Mouse (Mus musculus) ES-CJ7 (cell line): ENCODE results near the gene Kcnq5.
"Not testable (repeated sequence)": the region's sequence is repeated elsewhere in the genome, so short reads cannot be mapped to it uniquely, and the experiment has no call there.

ENCODE experiments used
- DNase-seq: peaks from one replicate; pipeline ENCODE4 v3.0.0; 2011; ENCODE audit warnings: low read depth, low spot score

Kcnq5 gene

DNA sequence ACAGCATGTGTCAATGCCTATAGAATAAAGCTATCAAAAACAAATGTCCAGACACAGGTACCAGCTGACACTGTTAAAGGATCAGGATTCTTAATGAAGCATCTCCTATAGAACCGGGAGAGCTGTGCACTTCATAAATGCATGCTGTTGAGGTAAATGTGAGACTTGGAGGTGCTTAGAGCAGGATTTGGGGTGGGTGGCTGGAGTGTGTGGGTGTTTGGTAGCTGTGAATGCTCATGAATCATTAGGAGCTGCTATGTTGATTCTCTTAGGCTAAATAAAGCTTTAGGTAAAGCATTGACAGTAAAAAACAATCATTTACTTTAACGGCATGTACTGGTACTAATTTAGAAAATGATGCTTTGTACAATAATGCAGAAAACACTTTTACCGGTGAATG lies 465.4 kb downstream of the Kcnq5 start:
- no peak for DNase-seq

DNA sequence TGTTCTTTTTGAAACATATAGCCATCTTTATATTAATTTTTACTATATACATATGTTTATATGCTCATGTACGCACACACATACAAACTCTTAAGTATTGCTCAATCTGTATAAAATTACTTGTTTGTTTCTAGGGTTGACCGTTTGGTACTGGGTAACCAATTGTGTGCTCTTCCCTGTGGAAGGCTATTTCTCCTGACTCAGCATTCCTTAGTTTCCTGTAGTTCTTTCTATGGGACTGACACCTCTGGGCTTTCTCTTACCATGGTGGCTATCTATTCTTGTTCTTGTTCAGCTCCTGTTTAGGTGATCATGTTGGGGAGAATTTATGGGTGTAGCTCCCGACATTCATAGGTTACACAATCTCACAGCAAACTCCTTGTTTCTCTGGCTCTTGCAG lies 473.1 kb downstream of the Kcnq5 start:
- DNase-seq: no peak

DNA sequence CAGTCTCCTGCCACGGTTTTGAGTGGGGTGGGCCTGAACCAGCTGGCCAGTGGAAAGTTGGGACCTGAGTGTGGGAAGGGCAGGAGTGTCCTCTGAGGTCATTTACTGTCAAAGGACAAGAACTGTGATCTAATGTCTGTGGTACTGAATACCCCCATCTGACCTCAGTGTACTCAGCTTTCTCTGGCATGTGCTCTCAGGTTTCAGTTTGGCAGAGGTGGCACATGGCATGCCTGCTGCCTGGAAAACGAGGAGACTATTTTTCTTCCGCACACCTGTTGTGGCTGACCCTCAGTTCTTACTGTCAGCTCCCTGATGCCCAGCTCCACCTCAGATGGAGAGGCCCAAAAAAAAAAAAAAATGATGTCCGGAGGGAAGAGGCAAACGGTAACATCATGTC lies 475.5 kb downstream of the Kcnq5 start:
- DNase-seq: no peak

DNA sequence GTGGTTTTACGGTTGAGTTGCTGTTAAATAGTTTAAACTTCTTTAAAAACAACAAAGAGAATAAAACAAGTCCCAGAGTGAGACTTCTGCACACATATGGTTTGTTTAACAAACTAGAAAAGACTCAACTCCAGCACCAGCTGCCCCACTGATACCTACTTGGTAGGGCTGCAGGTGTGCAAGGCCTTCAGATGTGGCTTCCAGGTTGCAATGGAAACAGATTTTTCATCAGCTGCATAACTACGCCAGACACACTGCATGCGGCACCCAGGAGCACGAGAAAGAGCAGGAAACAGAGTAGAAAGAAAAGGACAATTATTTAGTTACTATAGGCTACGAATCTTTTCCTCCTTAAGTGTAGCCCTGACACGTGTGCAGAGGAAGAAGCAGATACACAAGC lies 492.4 kb downstream of the Kcnq5 start:
- no peak for DNase-seq

DNA sequence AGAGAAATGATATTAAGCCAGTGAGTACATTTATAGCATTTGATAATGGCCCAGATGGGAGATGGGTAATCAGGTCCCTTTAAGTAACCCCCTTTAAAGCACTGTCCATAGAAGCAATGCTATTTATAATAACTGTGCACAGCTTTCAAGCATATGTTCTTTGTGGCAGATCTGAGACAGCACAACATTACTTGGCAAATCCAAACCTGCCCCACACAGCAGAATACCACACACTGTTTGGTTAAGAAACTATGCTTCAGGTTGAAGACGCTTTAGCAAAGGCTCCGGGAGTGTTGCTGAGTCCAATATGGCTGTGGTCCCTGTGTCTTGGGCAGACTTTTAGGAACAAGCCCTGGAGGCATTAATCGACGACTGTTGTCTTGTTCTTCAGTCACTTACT lies 495.3 kb downstream of the Kcnq5 start:
- no peak for DNase-seq

DNA sequence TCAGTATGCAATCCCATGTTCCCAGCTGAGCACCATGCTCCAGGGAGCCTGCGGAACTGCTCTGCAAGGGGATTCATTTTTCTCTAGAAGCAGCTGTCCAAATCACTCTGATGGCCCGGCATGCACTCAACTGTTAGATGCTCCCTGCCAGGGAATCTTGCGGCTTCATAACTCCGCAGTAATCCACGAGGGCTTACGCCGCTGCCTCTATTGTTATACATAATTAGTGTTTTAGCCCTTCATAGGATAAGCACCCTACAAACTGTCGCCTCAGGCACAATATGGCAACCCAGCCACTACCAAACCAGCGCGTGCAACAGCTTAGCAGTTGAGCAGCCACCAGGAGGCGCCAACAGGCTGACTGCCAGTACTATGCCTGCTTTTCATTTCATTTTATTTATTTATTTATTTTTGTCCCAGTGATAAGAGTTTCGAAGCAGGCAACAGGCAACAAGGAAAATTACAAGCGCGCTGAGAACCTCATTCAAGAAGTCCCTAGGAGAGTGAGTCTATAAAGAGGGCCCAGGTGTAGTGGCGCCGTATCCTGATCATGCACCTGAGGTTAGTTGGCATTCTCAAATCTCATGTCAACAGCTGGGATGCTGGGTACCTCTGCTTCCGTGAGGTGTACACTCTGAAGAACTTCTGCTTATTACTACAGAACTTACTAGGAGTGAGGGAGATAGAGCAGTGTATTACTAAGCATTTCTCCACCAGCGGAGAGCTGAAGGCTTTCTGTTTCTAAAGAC lies 500.6 kb downstream of the Kcnq5 start:
- DNase-seq: peak; percentile 66

DNA sequence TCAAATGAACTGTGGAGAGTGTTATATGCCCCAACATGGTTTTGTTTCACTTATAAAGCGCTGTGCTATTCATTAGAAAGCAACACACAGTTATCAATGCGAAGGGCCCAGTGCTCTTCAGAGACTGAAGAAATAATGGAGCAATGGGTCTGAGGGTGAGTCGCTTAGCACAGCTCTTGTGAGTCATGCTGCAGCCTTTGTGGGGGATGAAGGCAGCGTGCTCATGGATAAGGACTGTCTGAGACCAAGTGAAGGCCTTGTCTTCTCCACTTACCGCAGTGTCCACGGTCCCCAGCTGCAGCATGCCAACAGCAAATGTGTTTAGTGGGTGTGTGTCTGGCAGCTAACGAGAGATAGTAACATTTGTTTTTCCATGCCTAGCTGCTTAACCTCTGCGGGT lies 503.2 kb downstream of the Kcnq5 start:
- no peak for DNase-seq

DNA sequence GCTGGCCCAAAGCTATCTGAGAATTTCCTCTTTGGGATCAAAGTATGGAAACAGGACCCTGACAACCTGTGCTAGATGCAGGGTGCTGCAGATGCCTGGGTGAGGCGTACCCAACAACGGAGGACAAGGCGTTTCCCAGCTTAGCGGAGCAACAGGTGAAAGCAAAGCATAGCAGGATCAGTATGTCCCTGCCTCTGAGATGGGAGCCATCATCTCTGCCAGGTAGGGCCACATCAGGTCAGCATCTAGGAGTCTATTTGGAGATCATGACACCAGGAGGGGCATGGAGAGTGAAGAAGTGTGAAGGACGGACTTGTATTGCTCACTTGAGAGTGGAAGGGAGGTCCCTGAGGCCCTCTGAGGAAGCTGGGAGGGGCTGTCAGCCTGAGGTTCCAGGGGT lies 505.8 kb downstream of the Kcnq5 start:
- no peak for DNase-seq

DNA sequence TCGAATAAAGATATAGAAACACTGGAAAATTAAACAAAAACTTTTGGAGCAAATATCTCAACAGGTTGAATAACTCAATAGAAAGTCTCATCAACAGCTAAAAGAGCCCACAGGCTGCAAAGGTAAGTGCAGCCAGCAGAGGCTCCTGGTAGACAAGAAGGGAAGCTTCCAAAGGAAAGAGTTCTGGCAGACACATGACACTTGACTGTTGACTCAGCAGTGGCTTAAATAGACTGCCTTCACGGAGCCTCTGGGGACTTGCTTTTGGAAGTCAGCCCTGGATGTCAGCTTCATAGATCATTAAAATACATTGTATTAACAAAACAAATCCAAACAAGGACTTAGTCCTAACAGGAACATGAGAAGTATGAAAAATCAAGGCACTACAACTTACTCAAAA lies 513.5 kb downstream of the Kcnq5 start:
- no peak for DNase-seq

DNA sequence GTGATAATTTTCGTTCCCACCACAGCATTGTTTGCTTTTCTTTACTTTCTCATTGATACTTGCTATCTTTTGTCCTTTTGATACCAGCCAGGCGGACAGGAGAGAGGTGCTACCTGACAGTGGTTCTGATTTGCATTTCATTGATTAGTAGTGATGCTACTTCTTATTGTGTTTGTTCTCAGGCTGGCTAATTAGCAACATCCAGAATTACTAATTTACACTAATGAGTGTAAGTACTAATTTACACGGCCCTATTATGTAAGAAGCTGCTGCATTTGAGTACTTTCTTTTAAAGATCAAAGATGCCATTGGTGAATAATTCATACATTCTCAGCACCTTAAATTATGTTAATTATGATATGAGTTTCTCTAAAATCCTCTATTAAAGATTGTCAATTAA lies 525.0 kb downstream of the Kcnq5 start:
- no peak for DNase-seq

DNA sequence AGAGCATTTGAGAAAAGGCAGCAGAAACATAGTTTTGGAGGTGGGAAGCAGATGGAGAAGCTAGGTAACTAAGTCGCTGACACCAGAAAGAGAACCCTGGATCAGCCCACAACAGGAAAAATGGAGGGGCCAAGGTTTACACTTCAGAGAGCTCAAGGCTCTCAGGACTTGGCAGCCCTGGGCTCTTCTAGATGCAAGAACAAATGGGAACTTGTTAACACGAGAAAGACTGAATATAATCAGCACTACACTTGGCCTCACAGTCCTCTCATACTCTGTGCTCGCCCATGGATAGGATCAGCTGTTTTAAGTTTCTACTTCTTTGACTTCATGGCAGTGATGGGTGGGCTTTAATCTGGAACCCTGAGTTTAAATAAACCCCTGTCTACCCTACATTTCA lies 526.9 kb downstream of the Kcnq5 start:
- no peak for DNase-seq

DNA sequence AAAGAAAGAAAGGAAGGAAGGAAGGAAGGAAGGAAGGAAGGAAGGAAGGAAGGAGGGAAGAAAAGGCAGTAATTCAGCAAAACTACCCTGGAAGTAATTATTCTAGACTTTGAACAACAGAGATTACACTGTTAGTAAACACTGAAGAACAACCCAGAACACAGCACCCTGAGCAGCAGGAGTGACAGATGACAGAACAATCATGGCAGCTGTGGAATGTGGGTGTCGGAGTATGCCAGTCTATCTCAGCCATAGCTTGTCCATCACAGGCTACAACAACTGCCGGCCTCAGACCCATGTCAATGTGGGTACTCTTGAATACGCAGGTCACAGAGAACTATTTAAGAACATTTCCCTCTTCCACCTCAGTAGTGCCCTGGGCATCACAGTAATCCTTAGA lies 530.1 kb downstream of the Kcnq5 start:
- DNase-seq: no peak

DNA sequence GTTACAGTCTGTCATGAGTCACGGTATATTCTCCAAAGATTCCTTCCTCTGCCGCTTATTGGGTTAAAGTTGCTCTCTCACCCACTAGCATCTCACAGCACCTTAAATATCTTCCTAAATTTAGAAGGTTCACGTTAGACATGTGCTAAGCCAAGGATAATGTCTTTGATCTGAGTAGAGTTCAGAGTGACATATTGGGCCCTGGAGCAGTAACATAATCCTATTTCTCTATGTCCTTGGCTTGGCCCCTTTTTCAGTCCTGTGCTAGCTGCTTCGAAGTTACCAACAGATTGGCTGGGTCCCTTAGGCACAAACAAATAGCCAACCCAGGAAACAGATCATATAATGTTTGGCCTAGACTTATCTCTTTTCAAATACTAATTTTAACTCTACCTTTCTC lies 533.7 kb downstream of the Kcnq5 start:
- DNase-seq: no peak

DNA sequence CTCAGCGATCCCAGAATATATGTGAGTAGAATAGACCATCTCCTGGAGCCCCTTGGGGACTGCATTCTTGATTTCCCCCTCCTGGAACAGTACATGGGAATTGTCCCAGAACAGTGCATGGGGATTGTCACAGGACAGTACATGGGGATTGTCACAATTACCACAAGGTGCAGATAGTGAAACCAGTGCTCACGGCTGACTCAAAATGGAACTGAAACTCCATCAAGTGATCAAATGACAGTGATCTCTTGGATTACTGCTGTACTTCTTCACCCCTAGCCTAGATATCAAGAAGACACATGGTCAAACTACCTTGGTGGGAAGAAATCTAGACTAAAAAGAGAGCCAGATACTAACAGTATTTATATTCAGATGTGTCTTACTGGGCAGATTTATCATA lies 536.1 kb downstream of the Kcnq5 start:
- no peak for DNase-seq

DNA sequence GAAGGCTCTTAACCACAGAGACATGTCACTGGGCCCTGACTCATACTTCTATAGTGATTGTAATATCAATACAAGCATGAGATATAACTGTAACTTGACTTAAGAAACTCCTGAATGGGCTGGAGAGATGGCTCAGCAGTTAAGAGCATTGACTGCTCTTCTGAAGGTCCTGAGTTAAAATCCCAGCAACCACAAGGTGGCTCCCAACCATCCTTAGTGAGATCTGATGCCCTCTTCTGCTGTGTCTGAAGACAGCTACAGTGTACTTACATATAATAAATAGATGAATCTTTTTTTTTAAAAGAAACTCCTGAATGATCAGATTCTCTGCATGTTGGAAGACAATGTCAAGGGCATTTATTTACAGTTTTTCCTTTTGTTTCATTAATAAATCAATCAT lies 542.4 kb downstream of the Kcnq5 start:
- DNase-seq: no peak

DNA sequence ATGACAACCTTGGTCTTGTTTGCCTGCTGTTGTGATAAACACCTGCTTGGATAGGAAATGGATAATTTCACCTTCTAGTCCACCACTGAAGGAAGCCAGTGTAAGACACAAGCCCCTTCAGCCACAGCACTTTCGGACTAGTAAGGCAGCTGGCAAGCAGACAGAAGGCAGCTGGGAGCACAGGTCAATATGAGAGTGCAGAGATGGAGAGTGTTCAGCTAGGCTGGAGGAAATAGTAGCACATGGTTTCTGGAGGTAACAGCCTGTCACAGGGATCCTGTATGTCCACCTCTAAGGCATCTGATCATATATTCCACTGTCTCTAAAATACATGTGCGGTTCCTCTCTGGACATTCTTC lies 549.6 kb downstream of the Kcnq5 start:
- no peak for DNase-seq

DNA sequence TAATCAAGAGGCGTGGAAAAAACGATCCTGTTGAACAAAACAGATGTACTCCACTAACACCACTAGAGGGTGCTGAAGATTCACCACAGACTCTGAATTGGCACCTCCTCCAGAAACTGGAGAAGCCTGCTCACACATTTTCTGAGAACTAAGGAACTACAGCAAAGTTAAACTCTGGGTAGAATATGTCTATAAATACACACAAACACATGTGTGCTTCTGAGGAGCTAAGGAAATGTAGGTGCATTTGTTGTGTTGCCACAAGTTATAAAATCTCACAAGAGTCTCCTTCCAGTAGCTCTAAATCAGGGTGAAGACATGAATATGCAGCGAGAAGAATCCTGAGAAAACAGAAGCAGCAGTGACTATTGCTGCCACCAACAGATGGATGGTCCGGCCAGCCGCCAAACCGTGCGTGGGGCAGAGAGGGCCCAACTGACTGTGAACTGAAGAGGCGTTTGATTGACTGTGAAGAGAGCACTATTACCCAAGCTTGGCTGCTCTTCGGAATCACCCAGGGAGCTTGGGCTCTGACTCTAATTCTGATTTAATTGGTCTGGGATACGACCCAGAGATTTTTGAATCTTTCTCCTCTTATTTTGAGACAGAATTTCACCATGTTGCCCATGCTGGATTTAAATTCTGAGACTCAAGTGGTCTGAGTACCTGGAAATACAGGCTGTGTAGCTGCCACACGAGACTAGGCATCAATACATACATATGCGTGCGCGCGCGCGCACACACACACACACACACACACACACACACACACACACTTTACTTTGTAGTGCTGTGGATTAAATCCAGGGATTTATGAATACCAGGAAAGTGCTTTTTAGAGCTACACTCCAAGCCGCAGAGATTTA lies 550.2 kb downstream of the Kcnq5 start:
- DNase-seq: peak; percentile 84

DNA sequence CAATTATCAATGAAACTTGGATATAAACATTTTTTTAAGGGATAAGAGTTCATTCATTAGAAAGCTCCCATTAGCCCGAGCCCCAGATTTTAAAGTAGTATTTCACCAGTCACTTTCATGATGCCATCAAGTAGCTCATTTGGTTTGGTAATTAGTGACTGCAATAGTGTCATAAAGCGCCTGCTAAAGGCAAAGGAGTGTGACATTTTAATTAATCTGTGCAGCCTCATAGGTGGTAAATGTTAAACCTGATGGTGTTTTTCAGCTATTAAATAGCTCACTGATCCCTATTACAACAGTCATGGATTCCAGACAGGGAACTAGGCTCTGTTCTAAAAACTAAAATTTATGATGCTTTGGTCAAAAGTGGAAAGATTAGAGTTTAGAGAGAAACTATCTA lies 554.5 kb downstream of the Kcnq5 start:
- DNase-seq: no peak

DNA sequence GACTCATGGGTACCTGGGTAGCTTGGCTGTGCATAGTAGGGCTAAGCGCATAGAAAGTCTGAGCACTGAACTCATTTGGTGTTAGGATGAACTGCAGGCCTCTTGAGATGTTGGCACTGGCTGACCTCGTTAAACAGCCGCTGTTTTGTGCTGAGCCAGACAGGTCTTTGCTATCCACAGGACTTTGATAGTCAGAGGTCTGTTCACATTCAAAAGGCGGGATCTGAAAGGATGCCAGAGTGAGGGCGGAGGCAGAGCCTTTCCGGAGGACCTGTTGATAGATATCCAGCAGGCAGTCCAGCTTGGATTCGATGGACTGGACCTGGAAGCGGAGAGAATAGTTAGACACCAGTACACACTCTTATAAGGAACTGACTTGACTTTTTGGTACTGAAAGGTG lies 558.9 kb downstream of the Kcnq5 start:
- DNase-seq: peak; percentile 20

DNA sequence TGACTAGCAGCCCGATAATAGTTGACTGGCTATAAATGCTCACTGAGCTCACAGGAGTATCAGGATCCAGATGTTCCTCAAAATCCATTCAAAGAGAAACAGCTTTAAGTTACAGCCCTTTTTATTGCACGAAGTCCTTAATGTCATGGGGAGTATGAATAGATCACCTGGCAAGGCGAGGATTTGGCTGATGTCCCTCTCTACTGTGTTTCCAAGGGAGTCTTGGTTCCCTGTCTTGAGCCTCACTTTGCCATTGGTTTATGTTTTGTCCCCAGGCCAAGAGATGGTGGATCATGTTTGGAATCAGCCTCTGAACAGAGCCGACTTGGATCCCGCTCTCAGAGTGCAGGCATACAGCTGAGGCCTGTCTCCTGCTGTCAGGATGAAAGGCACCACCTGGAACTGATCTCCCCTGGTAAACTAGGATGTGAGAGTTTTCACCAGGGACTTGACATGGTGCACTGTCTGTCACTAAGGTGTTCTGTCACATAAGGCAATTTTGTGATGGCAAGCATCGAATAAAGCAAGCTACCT lies 570.5 kb downstream of the Kcnq5 start:
- no peak for DNase-seq

DNA sequence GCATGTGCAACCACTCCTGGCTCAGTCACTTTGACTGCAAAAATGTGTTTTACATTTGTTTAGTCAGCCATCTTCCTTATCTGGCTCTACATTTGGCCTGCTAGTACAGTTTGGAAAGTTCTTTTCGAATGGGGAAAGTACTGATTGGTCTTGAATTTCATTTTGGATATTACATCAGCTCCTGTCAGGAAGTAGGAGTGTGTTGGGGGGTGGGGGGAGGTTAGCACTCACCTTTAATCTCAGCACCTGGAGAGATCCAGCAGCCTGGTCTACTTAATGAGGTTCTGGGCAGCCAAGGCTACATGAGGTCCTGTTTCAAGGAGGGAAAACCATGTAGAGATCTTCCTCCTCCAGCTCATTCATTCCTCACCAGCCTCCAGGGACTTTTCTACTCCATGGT lies 578.5 kb downstream of the Kcnq5 start, which contains the start of gene Khdc1b:
Gene Khdc1b, plus strand, starts transcription at position 301 of the 400 bp plus-strand sequence.
- no peak for DNase-seq

DNA sequence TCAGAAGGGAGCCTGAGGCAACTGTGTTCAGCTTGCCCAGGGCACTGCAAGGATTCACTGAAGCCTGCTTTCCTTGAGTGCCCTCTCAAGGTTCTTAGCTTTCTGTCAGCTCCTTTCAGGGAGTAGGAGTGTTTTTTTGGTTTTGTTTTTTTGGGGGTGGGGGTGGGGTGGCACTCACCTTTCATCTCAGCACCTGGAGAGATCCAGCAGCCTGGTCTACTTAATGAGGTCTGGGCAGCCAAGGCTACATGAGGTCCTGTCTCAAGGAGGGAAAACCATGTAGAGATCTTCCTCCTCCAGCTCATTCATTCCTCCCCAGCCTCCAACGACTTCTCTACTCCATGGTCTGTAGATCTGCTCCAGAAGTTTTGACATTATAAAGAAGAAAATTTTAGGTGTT lies 593.7 kb downstream of the Kcnq5 start, which contains the start of gene Khdc1c:
Gene Khdc1c, plus strand, starts transcription at position 301 of the 400 bp plus-strand sequence.
- DNase-seq: not testable (repeated sequence)

DNA sequence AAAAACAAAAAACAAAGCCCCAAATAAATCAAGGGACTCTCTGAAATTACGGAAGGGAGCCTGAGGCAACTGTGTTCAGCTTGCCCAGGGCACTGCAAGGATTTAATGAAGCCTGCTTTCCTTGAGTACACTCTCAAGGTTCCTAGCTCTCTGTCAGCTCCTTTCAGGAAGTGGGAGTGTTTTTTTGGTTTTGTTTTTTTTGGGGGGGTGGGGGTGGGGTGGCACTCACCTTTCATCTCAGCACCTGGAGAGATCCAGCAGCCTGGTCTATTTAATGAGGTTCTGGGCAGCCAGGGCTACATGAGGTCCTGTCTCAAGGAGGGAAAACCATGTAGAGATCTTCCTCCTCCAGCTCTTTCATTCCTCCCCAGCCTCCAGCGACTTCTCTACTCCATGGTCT lies 612.4 kb downstream of the Kcnq5 start, which contains the start of gene Khdc1a:
Gene Khdc1a, plus strand, starts transcription at position 301 of the 400 bp plus-strand sequence.
- no peak for DNase-seq
